Mouse (Mus musculus) kidney, postnatal 36 days (tissue): Measurements from ENCODE around the gene Fam129a.

Experiments
- DNase-seq, 2 experiments: peaks; one replicate each; pipeline ENCODE4 v3.0.0; 2021 to 2022; ENCODE audit warnings: mixed read lengths in 2 of 2

Fam129a gene

DNA sequence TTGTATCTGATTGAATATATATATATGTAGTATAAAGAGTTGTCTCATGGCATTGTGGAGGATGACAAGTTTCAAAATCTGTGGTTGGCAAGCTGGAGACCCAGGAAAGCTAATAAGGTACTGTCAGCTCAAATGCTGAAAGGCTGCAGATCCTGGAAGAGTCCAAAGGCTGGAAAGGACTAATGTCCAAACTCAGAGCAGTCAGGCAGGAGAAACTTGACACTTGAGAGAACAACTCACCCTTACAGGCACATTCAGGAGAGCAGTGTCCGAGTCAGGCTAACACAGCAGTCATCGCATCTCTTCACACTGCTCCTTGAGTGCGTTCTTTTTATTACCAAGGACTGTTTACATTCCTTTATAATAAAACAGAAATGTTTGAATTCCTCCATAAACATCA lies 56.2 kb downstream of the Fam129a start:
- peak; percentile 40 to 60 for DNase-seq

DNA sequence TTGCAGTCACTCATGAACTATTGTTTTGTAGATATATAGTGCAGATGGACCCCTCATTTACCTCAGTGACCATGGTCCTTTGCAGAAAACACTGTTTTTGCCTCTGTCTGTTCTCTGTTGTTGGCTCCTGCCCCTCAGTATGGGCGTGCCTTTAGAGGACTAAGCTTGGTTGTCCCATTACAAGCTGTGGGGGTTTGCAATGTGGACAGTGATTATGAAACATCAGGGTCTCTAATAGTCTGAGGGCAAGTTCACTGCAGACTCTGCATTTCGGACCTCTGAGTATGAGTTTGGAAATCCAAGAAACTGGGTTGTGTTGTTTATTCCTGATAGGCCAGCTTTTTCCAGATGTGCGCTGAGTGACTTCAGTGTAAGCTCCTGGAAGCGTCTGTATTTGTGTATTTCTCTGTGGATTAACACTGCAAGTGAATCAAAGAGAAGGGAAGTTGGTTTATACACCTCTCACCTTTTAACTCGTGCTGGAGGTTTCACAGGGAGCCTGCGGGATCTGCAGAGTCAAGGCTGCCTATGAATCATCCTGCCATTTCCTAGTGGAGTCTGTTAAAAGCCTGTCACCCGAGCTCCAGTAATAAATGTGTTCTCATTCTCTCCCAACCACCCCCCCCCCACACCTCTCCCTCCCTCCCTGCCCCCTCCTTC lies 58.7 kb downstream of the Fam129a start:
- DNase-seq = no peak

DNA sequence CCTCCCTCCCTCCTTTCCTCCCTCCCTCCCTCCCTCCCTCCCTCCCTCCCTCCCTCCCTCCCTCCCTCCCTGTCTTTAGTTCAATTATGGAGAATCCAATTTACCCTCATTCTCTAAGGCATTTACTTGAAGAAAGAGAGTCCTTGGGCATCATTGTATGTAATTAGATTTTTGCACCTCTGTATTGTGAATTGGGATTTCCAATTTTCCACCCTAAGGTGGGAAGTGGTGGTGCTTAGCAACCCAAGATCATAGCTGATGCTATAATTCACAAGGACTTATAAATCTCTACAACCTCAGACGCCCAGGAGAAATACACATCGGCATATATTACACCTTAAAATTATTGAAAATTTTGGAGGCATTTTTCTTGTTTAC lies 59.3 kb downstream of the Fam129a start:
- no peak for DNase-seq

DNA sequence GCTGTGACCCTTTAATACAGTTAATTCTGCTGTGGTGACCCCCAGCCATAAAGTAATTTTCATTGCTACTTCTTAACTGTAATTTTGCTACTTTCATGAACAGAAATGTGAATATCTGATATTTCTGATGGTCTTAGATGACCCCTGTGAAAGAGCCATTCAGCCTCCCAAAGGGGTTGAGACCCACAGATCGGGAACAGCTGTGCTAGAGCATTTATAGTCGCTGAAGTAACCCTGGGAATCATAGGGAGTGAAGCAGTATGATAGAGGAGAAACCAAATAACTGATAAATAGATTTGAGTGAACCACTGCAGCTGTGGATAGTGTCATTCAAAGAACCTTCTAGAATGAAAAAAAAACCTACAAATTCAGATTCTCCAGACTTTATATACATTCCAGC lies 60.1 kb downstream of the Fam129a start:
- DNase-seq = no peak

DNA sequence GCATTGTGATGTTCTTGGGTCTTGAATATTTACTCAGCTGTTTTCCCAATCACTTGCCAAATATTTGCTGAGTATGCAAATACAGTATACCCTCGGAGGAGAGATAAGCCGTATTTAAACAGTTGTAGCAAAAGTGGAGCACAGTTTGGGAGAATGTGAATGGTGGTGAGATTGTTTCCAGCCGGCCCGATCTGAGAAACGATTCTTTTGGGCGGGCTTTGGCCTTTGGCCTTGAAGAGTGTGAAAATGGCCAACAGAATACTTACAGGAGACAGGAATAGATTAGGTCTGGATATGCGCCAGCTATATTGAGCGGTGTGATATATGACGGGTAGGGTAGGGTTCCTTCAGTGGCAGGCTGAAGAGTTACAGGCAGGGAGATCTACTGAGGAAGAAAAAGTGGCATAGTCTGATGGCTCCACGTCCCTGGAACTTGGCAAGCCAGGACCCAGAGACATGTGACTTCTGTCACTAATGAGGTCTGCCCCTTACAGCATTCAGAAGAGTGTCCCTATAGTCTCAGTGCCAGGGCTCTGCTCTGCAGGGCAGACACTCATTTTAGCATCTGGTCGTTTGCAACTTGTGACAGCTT lies 60.8 kb downstream of the Fam129a start:
- no peak for DNase-seq

DNA sequence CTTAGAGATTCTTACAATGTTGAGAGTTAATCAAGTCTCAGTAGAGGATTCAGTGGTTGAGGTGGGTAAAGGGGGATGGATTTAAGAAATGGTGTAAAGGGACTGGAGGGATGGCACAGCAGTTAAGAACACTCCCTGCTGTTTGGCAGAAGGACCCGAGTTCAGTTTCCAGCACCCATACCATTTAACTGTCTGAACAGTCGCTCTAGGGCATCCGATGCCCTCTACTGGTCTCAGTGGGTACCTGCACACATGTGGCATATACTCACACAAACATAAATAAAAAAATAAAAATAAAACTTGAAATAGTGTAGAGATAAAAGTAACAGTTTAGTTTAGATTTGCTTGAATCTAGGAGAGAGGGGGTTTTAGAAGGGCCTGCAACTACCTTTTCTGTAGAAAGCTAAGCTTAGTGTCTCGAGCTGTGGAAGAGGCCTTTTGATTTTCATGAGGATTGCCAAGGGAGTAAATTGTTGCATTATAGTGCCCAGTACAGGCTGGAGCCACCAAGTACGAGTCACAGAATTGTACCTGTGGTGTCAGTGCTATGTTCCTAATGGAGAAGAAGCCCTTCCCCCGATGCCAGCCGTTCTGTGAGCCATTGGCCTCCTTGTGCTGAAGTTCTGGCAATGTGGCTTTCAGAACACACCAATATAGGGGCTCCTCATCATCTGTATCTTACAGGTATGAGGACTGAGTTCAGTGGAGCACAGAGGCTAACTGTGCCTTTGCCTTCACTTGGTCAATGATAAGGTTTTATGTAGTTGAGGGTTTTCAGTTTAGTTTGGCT lies 61.8 kb downstream of the Fam129a start:
- DNase-seq = no peak

DNA sequence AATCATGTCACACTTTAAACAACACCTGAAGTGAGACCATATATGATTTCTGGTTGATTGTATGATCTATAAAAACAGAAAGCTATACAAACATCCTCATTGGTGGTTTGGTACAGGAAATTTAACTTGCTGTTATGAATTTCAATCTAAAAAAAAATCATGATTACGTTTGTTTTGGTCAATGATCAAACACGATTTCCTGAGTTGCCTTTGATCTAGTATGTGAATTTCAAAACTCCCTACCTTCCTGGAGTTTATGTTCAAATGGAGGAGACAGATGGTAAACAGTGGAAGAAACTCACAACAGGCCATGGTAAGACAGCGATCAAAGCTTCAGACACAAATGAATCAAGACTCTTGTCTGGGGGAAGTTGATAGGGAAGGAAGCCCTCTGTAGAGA lies 65.7 kb downstream of the Fam129a start:
- no peak for DNase-seq

DNA sequence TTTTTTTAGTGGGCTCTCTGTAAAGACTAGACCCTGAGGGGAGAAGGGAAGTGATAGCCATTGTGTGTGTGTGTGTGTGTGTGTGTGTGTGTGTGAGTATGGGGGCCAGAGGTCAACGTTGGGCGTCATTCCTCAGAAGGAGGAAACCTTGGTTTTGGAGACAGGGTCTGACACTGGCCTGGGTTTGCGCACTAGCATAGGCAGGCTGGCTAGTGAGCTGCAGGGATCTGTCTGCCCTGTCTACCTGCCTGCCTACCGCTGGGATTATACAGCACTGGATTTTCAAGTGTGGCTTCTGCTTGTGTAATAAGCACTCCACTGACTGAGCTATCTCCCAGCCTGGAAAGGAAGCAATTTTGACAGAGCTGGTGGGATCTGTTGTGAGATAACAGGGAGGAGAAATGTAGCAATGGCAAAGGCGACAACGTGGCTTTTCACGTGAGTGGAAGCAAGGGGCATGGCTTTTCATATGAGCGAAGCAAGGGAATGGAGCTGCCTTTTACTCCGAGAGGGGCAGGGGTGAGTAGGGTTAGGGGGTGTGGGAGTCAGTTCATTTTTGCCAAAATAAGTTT lies 66.5 kb downstream of the Fam129a start:
- no peak for DNase-seq

DNA sequence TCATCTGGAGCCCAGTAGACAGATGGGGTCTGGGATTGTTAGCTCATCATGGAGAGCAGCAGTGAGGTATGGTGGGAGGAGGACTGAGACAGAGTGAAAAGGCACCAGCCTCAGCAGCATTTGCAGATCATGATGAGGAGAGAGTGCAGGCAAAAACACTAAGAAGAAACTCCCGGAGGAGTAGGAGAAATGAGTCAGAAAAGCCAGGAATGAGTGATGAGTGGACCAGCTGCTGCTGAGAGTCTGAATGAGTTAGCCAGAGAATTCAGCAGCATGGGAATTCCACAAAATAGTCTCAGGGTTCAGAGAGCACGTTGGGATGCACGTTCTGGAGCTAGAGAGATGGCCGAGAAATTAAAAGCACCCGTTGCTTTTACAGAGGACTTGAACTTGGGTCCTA lies 67.4 kb downstream of the Fam129a start:
- DNase-seq = no peak

DNA sequence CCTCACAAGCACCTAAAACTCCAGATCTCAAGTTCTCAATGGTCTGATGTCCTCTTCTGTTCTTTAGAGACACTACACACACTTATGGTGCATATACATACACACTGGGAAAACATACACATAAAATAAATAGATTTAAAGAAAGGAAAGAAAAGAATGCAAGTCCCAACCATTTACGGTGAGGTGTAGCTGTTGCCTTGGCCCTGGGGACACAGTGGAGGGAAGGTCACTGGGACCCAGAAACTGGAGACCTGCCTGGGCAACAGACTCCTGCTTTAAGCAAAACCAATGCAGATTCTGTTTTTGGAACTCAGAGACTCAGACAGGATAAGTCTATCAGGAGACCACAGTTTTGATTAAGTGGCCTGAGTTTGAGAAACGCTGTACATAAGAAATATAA lies 67.8 kb downstream of the Fam129a start:
- no peak for DNase-seq

DNA sequence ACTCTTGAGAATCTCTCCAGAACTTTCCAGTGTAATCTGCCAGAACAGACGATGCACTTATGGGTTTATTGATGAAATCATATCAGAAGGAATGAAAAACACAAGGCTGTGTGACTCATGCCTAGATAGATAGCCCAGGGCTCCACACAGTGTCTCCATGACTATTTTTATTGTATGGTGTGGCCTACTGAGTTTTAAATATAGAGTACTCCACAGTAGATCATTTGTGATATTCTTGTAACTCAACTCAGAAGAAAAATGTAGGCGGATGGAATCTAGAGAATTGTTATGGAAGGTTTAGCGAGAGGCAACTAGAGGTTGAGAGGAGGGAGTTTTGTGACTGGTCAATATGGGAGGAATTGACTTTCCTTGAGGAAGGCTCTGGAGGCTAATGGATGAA lies 75.4 kb downstream of the Fam129a start:
- no peak for DNase-seq

DNA sequence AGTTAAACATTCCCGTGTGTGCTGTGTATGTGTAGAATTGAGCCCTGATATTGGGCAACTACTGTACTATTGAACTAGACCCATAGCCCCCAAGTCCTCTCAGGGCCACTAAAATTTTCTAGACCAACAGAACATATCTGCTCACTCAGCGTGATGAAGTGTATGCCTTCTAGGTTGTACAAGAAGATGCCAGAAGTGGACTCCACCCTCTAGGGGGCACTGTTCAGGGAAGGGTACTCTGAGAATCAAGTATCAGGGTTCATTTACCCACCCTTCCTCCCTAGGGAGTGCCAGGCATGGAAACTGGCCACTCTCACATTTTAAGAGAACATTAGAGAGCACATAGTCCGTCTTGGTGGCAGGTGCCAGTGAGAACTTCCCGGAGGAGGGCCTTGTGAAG lies 77.1 kb downstream of the Fam129a start:
- peak in 1 of 2 experiments; percentile 10 for DNase-seq

DNA sequence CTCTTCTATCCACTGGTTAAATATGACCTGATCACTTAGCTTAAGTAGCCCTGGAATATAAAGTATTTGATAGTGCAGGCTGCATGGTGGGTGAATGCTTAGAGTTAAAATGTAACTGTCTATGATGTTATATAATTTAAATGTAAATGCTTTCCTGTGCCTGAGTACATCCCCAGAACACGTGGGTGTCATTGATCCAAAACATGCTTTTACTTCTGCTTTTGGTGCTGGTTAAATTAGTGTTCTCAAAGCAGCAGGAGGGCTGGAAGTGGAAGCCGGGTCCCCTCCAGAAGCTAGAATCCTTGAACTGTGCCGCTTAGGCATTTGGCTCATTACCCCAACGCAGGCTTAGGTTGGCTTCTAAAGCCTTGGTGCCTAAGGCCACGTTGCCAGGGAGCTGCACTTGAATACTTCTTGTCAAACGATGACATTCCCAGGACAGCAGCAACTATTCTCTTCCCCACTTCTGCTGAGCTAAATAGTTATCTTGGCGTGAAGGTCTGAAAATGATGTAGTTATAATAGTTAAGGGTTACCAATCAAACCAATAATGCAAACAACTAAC lies 86.1 kb downstream of the Fam129a start:
- no peak for DNase-seq

DNA sequence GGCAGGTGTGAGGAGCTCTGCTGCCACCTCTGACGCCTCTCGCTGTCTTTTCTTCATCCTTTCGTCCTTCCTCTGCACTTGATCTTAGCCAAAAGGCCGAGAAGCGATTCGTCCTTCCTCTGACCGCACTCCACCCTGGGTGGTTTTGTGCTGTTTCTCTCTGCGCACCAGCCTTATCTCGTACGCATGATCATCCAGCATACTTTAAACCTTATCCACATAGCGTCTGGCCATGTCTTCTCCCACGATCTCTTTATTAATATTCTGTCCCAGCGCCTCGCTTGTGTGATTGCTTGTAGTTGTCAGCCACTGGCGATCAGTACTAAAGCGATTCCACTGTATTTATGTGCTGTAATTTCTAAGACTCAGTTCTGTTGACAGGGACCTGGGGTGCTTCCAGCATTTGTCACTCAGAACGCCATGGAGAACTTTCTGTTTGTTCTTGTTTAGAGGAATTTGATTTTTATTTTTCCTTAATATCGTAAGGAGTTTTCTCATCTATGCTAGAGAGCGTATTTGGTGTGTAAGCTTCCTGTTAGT lies 87.4 kb downstream of the Fam129a start:
- DNase-seq = no peak

DNA sequence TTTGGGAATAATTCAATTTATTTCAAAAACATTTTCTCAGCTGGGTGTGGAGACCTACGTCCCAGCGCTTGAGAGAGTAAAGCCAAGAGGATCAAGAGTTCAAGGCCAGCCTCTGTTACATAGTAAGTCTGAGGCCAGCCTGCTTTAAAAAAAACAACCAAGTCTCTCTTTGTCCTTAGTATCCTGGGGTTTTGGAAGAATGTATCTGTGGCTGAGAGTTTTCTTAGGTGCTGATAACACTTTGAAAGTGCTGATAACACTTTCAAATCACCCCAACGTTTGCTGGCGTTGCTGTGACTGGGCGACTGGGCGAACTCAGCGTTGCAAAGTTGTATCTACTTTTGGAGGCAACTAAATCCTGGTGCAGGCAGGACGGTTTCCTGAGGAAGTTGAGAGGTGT lies 88.7 kb downstream of the Fam129a start:
- DNase-seq = no peak

DNA sequence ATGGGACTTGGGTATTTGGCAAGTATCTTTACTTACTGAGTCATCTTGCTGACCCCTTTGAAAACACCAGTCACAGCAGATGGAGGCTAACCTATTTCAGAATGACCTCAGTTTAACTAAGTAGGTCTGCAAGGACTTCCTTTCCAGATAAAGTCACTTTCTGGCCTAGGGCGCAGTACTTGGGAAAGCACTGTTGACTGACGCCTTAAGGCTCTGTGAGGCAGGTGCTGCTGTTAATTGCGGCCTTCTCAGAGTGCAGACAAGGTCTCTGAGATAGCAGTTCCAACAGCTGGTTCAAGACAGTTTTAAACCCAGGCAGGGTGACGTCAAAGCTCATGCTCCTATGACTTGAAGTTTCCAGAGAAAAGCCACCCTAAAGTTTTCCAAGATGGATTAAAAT lies 89.3 kb downstream of the Fam129a start:
- DNase-seq = no peak

DNA sequence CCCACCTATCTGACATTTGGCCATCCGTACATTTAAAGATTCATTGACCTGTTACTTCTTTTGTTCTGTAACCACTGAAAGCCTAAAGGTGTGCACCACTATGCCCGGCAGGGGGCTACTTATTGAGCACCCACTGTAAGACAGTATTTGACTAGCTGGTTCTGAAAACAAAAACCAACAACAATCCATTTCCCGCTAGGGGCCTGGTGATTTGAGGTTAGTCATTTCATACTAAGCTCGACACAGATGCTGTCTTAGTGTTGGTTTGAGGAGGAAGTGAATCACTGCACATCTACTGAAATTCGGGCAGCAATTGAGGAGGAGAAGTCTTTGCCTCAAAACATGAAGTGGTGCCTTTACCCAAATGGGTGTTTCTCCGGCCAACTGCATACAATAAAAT lies 89.9 kb downstream of the Fam129a start:
- no peak for DNase-seq

DNA sequence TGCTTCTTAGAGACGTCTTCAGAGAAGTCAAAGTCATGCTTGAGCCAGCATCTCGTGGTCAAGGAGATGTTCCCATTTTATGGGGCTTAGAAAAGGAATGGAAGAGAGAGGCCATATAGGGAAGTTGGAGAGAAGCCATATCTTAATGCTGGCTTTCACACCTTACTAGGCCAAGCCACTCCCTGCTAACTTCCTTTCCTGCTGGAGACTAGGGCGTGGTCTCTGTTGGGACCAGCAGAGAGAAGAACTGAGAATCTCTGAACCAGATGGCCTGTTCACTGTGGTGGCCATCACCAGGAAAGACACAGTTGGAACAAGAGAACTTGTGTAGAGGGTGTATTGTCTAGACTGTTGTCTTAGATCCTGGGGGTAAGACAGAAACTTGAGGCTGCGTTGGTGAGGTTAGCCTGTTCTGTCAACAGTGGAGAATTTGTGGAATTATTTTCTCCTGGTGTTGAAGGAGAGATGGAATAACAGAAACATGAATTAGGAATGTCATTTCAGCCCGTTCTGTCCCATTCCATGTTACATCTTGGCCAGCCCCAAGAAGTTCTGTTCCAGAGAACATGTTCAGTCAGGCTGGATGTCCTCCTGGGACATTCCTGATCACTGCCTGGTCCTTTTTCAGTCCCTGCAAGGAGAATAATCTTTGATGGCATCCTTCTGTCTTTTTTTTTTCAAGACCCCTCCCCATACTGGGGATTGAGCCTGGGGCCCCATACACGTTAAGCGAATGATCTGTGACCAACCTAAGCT lies 90.9 kb downstream of the Fam129a start:
- no peak for DNase-seq

DNA sequence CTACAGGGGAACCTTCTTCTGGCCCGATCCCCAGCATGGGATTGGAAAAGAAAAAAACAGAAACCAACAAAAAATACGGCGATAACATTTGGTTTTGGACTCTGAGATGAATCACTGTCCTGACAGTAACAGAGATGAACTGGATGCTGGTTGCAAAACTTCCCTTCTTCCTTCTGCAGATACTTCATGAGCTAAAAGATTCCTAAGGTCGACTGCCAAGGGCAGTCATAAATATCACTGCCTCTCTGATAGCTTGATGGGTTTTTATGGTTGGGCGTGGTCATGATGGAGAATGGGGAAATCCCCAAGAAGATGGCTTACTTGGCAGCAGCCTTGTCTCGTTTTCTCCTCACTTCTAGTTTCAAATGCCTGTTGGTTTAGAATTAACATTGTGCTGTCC lies 92.0 kb downstream of the Fam129a start:
- peak in 1 of 2 experiments; percentile 19 for DNase-seq

DNA sequence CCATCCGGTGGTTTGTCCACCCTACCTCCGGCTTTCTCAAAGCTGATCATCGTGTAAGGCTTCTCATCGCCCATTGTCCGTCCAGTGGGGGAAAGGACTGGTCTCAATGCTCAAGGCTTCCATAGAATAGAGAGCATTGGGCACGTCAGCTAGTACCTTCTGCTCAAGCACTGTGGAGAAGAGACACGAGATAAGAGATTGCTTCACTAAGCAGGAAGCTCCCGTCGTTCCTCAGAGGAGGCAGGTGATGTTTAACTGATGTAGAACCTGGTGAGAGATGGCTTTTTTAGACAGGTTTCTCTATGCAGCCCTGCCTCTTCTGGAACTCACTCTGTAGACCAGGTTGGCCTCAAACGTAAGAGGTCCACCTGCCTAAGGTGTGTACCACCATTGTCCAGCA lies 93.4 kb downstream of the Fam129a start:
- DNase-seq = no peak

DNA sequence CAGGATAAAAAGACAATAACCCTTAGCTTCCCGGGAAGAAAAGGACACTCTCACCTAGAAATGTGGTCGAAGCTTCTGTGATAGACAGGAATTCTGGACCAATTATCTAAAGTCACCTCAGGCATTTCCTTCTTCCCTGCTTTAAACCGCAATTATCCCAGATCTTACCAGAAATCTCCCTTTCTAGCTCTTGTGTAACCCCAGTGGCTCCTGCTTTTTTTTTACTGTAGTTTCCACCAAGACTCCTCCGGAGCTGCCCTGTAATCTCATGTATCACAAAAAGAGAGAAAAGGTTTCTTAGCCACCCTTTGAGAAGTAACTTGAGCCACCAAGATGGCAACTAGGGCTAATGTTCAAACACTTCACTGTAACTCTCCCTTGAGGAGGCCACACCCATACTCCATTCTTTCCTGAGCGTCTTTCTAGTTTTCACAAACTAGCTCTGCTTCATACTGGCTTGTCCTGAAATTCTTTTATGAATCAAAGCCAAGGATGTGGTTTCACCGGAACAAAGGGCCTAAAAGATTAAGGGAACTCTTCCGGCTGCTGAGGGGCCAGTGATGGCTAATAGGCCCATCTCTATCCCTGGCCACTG lies 93.9 kb downstream of the Fam129a start:
- no peak for DNase-seq
